Mouse (Mus musculus) 3T3-L1 (cell line): ENCODE results near the gene Tmem254b.
"Not testable (repeated sequence)": the region's sequence is repeated elsewhere in the genome, so short reads cannot be mapped to it uniquely, and the experiment has no call there.

ENCODE experiments used
- DNase-seq: peaks from one replicate; pipeline ENCODE4 v3.0.0-alpha.2; 2015; ENCODE audit warnings: low read depth, low spot score

Gene Tmem254b

DNA sequence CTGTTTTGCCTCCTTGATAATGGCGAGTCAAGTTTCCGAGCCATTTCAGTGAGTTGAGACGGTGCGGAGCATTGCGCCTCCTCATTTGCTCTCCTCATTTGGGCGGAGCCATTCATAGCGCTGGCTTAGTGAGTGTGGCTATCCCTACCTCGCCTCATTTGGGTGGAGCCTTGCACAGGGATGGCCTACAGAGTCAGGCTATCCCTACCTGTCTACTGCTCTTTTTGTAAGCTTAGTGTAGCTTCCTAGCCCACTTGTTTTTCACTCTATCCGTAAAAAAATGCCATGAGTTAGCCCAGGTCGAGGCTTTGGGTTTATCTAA lies at the start of gene Tmem254b:
Gene Tmem254b (minus strand): TSS at position 116 of the 322 bp plus-strand sequence.
- DNase-seq = not testable (repeated sequence)

DNA sequence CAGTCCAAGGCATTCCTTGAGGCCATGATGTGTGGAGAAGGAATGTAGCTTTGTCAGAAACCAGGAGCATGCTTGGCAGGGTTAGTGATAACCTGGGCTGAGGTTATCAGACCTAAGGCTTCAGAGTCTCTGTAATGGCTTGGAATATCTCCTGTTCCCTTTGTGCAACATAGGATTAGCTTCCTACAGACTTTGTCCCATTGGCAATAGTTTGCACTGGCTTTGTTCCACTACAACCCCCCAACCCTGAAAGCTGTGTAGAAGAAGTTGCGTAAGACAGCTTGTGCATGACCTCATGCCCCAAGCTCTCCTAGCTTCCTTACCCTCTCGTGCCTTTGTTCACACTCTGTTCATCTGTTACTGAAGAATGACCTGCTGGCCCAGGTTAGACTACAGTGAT lies 30.3 kb upstream of the Tmem254b start:
- DNase-seq = not testable (repeated sequence)

DNA sequence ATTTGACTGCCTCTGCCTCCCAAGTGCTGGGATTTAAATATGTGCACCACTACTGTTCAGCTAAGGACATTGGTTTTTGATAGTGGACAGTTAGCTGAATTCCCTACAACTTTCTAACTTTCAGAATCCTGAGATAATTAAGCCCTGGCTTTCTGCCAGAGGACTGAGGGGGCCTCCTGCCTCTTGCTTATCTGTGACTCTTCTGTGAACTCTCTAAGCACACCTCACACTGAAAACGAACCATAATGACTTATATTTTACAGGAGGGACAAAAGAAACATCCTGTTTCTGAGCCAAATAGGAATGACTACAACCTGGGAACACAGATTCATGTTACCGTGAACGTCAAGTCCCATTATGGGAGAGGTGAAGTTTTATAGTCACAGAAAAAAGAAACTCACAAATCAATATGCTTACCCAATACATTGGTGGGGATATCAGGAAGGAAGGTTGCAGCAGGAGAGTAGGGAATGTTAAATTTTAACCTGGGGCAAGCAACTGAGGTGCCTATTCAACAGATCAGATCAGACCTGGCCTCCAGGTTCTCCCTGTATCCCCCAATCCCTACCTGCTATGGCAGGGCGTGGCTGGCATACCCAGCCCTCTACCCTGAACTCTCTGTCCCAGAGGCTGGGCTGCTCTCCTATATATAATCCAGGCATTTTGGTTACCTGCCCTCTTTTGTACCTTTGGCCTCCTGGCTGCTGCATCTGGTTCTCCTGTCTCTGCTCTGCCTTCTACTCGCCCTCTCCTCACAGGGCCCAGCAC lies 9.6 kb upstream of the Tmem254b start:
- not testable (repeated sequence) for DNase-seq

DNA sequence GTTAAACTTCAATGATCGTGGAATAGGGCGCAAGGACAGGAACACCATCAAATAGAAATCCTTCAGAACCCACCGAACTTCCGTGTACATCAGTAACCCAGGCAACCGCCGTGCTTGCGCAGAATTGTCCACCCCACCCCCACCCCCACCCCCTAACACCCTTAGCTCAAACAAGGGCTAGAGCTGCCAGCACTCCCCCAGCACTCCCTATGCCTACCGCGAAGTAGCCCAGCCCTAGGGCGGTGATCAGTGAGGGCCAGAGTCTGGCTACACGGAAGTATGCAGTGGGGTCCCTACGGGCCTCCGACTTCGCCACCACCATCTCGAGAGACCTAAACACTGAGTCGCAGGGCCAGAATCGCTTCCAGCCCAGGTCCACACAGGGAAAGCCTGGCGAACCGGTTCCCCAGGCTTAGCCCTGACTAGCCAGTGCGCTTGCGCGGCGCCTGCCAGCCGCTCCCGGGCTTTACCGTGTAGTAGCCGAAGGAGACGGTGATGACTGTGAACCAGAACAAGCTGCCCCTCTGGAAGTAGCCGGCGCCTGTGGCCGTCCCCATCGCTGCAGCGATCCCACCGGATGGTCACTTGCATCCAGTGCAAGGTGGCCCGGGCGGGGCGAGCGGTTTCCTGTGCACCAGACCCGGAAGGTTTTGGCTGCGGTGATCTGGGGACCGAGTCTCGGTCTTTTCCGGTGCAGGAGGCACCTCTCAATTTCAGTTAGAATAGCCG lies 480 bp downstream of the Tmem254b start:
- DNase-seq = not testable (repeated sequence)

GRCm38 (mm10) chr14:26197851-26198250 lies 9.0 kb downstream of the Tmem254b start:
- DNase-seq = not testable (repeated sequence)

DNA sequence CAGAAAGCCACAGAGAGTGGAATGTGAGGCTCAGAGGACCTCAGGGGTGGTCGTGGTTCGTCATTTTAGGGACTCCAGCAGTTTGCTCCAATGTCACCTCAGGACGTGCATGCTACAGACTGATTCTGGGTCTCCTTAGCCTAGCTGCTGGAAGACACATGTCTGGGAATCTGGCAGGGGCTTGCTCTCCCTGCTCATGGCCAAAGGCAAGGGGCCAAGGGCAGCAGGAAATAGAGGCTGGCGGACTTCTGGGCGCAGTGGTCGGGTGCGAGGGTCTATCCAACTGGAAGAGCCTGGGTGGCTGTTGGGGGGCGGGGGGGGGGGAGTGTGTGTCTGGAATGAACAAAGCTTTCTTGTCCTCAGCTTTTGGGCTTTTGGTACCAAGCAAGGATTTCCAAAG lies 18.5 kb downstream of the Tmem254b start:
- DNase-seq = not testable (repeated sequence)

DNA sequence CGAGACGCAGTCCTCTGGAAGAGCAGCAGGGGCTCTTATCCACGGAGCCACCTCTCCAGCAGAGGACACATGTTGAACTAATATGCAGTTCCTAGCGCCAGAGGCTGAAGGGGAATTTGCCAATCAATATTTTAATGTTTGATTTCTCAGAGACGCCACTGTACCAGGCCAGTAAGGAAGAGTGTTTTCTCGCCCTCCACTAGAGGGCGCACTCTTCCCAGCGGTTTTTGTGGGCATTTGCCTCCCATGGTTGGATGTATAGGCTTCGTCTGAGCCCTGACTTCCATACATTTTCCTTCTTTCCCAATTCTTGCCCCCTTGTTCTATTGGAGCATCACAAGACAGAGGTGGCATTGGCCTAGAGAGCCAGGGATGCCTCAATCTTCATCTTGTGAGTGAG lies 20.2 kb downstream of the Tmem254b start:
- not testable (repeated sequence) for DNase-seq

DNA sequence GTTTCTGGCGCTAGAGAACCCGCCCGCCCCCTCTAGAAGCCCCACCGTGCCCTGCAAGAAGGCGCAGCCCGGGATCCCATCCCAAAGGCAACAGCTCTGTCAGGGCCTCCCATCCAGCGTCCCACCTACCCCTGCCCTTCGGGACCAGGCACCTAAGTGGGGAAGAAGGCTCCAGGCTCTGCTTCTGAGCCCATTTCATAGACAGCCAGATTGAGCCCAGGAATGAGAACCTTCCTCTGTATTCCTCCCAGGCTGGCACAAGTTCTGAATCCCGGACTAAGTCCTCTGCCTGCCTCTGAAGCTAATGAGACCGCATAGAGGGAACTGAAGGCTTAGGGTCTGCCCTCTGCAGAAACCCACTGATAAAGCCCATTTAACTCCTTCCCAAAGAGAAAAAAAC lies 24.5 kb downstream of the Tmem254b start, which contains the start of gene Plac9b:
Gene Plac9b (minus strand): TSS at position 101 of the 400 bp plus-strand sequence.
- DNase-seq = not testable (repeated sequence)

GRCm38 (mm10) chr14:26181660-26182059 lies 25.2 kb downstream of the Tmem254b start:
- not testable (repeated sequence) for DNase-seq

GRCm38 (mm10) chr14:26175028-26175427 lies 31.8 kb downstream of the Tmem254b start:
- not testable (repeated sequence) for DNase-seq

DNA sequence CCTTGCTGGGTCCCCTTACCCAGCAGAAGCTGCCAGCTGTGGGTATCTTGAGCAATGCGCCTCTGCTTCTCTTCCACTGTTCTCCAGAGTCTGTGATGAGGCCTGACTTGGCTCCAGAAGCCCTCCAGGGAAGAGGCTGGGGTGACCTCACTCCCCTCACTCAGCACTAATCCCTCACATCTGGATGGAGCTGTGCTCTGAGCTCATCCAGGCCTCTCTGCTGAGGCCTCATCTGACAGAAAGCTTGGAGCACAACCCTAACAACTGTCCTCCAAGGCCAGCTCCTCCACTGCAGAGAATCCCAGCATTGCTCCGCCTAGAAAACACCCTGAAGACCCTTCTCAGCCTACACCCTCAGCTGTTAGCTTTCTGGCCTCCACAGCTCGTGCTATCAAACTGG lies 32.9 kb downstream of the Tmem254b start:
- DNase-seq = not testable (repeated sequence)

DNA sequence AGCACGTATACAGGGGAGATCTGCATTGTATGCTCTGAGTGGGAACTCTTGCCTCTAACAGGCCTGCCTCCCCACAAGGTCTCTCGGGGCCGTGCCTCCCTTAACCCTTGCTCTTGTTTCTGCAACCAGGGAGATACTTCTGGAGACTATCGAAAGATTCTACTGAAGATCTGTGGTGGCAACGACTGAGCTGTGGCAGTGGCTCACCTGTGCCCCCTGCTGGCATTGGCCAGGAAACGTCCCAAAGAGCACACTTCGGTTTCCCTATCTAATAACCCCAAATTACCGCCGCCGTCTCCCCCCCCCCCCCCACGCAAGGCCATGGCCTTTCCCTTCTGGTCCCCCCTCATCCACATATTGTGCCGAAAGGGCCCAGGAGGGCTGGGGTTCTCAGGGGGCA lies 41.6 kb downstream of the Tmem254b start:
- not testable (repeated sequence) for DNase-seq

GRCm38 (mm10) chr14:26162423-26162822 lies 44.4 kb downstream of the Tmem254b start:
- DNase-seq = not testable (repeated sequence)

DNA sequence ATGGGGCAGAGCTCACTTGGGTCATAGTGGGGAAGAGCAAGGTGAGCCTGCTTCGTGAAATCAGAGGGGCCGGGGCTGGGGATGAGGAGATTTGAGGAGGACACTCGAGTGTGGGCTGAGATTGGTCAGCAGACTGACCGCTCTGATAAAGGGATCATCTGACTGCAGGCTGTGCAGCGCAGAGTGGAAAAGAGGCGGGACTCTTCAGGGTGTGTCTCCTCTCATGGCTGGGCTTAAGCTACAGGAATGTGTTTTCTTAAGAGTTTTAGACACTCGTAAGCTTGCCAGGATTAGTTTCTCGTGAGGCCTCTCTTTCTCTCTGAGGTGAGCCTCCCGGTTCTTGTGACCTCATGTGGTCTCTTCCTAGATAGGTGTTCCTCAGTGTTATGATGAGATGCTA lies 45.7 kb downstream of the Tmem254b start:
- not testable (repeated sequence) for DNase-seq

- DNase-seq = not testable (repeated sequence)
Measured at GRCm38 (mm10) chr14:26156032-26156431, 50.8 kb downstream of the Tmem254b start.
